Mouse (Mus musculus) CH12.LX (cell line): Measurements from ENCODE around the gene Lias. TPM values are rescaled to one million over a fixed set of nuclear protein-coding genes. Genes with fewer than 3 reads are reported as not detected.

Source experiments
- DNase-seq: peaks from one replicate; pipeline ENCODE4 v3.0.0-alpha.2; 2013; ENCODE audit errors: extremely low read depth
- H3K27ac ChIP-seq: 2 replicates; pipeline ENCODE4 v1.5.1; 2012; ENCODE audit warnings: low read depth, mild to moderate bottlenecking, control low read depth, moderate library complexity; ENCODE audit not compliant: insufficient read depth
- H3K27me3 ChIP-seq: replicated peaks from 2 replicates; pipeline ENCODE3; 2012; ENCODE audit warnings: inconsistent platforms
- H3K36me3 ChIP-seq, 2 experiments: replicated peaks in 1 of 2; 2 replicates each; pipeline versions ENCODE3 to v1.6.1; 2012; ENCODE audit warnings: inconsistent platforms in 1 of 2, low read length in 1 of 2, mild to moderate bottlenecking in 1 of 2, mixed read lengths in 1 of 2, moderate library complexity in 1 of 2; ENCODE audit not compliant: control insufficient read depth in 1 of 2, insufficient read depth in 1 of 2
- H3K4me1 ChIP-seq, 2 experiments: 2 replicates each; pipeline ENCODE4 v1.6.1; 2012; ENCODE audit warnings: inconsistent platforms in 1 of 2, moderate library complexity in 1 of 2; ENCODE audit not compliant: insufficient read depth in 2 of 2, control insufficient read depth in 1 of 2
- H3K4me2 ChIP-seq: 2 replicates; pipeline ENCODE4 v1.6.1; 2012; ENCODE audit warnings: low read depth, mild to moderate bottlenecking, control low read depth; ENCODE audit not compliant: poor library complexity, insufficient read depth, severe bottlenecking
- H3K4me3 ChIP-seq, 3 experiments: fragments of 150-350 bp in 1 of 3; sonication (generic) in 1 of 3; replicated peaks in 1 of 3; 2 replicates each; pipeline versions ENCODE3 to v1.5.1; 2011 to 2012; ENCODE audit warnings: low read depth in 2 of 3, low read length in 2 of 3, mild to moderate bottlenecking in 2 of 3, moderate library complexity in 2 of 3, control low read depth in 1 of 3, improper control_type of control experiment in 1 of 3, inconsistent platforms in 1 of 3, mixed read lengths in 1 of 3; ENCODE audit not compliant: poor library complexity in 1 of 3
- H3K79me2 ChIP-seq: replicated peaks from 2 replicates; pipeline ENCODE4 v1.6.1; 2012; ENCODE audit warnings: mild to moderate bottlenecking, moderate library complexity; ENCODE audit not compliant: control insufficient read depth, poor library complexity, insufficient read depth, severe bottlenecking; ENCODE audit errors: extremely low read depth
- H3K9ac ChIP-seq: 2 replicates; pipeline ENCODE4 v1.6.1; 2012; ENCODE audit warnings: low read depth, mild to moderate bottlenecking, control low read depth, moderate library complexity; ENCODE audit not compliant: insufficient read depth
- H3K9me3 ChIP-seq: replicated peaks from 2 replicates; pipeline ENCODE3; 2012; ENCODE audit warnings: low read length, inconsistent platforms, mixed read lengths
- CHD1 ChIP-seq: IDR thresholded peaks from 2 replicates; pipeline ENCODE4 v1.6.1; 2012; ENCODE audit warnings: low read depth, low read length, improper control_type of control experiment, inconsistent platforms
- CHD2 ChIP-seq: IDR thresholded peaks from 2 replicates; pipeline ENCODE4 v1.6.1; 2011; ENCODE audit warnings: low read length, improper control_type of control experiment
- E2F4 ChIP-seq: IDR thresholded peaks from 2 replicates; pipeline ENCODE4 v1.6.1; 2011; ENCODE audit warnings: low read depth, low read length, improper control_type of control experiment; ENCODE audit not compliant: insufficient replicate concordance
- EP300 ChIP-seq: IDR thresholded peaks from 2 replicates; pipeline ENCODE4 v1.6.1; 2011; ENCODE audit warnings: low read length, improper control_type of control experiment
- ETS1 ChIP-seq: conservative IDR thresholded peaks from 2 replicates; pipeline ENCODE4 v1.6.1; 2012; ENCODE audit warnings: low read depth, mild to moderate bottlenecking, inconsistent platforms, low read length, improper control_type of control experiment, moderate library complexity
- HCFC1 ChIP-seq: IDR thresholded peaks from 2 replicates; pipeline ENCODE4 v1.6.1; 2012; ENCODE audit warnings: low read depth, mild to moderate bottlenecking, inconsistent platforms, low read length, improper control_type of control experiment
- IRF4 ChIP-seq: IDR thresholded peaks from 2 replicates; pipeline ENCODE4 v1.6.1; 2014; ENCODE audit warnings: low read depth, mild to moderate bottlenecking, inconsistent platforms, low read length, improper control_type of control experiment
- JUND ChIP-seq: conservative IDR thresholded peaks from 2 replicates; pipeline ENCODE4 v1.6.1; 2011; ENCODE audit warnings: low read depth, low read length, improper control_type of control experiment
- KAT2A ChIP-seq: IDR thresholded peaks from 2 replicates; pipeline ENCODE4 v1.6.1; 2012; ENCODE audit warnings: low read length, improper control_type of control experiment, inconsistent platforms; ENCODE audit not compliant: insufficient replicate concordance
- MAFK ChIP-seq: IDR thresholded peaks from 2 replicates; pipeline ENCODE4 v1.6.1; 2011; ENCODE audit warnings: low read length, improper control_type of control experiment; ENCODE audit not compliant: insufficient replicate concordance
- MAX ChIP-seq: IDR thresholded peaks from 2 replicates; pipeline ENCODE4 v1.6.1; 2011; ENCODE audit warnings: low read length, improper control_type of control experiment
- MAZ ChIP-seq: IDR thresholded peaks from 2 replicates; pipeline ENCODE4 v1.6.1; 2012; ENCODE audit warnings: low read depth, mild to moderate bottlenecking, inconsistent platforms, low read length, improper control_type of control experiment, moderate library complexity
- NELFE ChIP-seq: IDR thresholded peaks from 2 replicates; pipeline ENCODE4 v1.6.1; 2011; ENCODE audit warnings: low read depth, low read length, improper control_type of control experiment
- PAX5 ChIP-seq: IDR thresholded peaks from 2 replicates; pipeline ENCODE4 v1.6.1; 2012; ENCODE audit warnings: low read length, inconsistent platforms, mixed read lengths
- RAD21 ChIP-seq: IDR thresholded peaks from 2 replicates; pipeline ENCODE4 v1.6.1; 2011; ENCODE audit warnings: low read depth, mild to moderate bottlenecking, low read length, improper control_type of control experiment, moderate library complexity
- RCOR1 ChIP-seq: conservative IDR thresholded peaks from 2 replicates; pipeline ENCODE4 v1.6.1; 2012; ENCODE audit warnings: low read depth, mild to moderate bottlenecking, inconsistent platforms, low read length, improper control_type of control experiment
- TBP ChIP-seq: conservative IDR thresholded peaks from 2 replicates; pipeline ENCODE4 v1.6.1; 2011; ENCODE audit warnings: low read depth, low read length, improper control_type of control experiment
- UBTF ChIP-seq: IDR thresholded peaks from 2 replicates; pipeline ENCODE4 v1.6.1; 2012; ENCODE audit warnings: low read depth, mild to moderate bottlenecking, inconsistent platforms, low read length, improper control_type of control experiment, moderate library complexity
- USF2 ChIP-seq: conservative IDR thresholded peaks from 2 replicates; pipeline ENCODE4 v1.6.1; 2011; ENCODE audit warnings: low read depth, low read length, improper control_type of control experiment
- ZKSCAN1 ChIP-seq: IDR thresholded peaks from 2 replicates; pipeline ENCODE4 v1.6.1; 2012; ENCODE audit warnings: low read depth, inconsistent platforms, low read length, improper control_type of control experiment, borderline replicate concordance
- ZMIZ1 ChIP-seq: IDR thresholded peaks from 2 replicates; pipeline ENCODE4 v1.6.1; 2012; ENCODE audit warnings: low read depth, mild to moderate bottlenecking, inconsistent platforms, low read length, improper control_type of control experiment
- dilution Hi-C: fragments of 300-500 bp; cut with MboI; formaldehyde crosslinking; loops from 2 replicates; pipeline ENCODE4 v1.14.3; 2020; ENCODE audit warnings: low sequenced_read_pairs; ENCODE audit not compliant: extremely low pct_unique_long_range_greater_than_20kb, extremely low pct_ligation_motif_present
- in situ Hi-C: fragments of 300-500 bp; cut with MboI; formaldehyde crosslinking; loops from 3 replicates; pipeline ENCODE4 v1.14.3; 2019; ENCODE audit warnings: low sequenced_read_pairs, low pct_ligation_motif_present, low pct_unique_long_range_greater_than_20kb, mixed read lengths
- polyA plus RNA-seq: library from polyadenylated mRNA; unstranded; fragments of >175 nt; gene quantifications from 2 replicates; pipeline ENCODE4 v1.2.1, GENCODE M21; 2012; ENCODE audit warnings: low read depth; ENCODE audit not compliant: insufficient read length
- total RNA-seq, 2 experiments: library from RNA; depleted of rRNA; stranded (reverse); fragments of 300-350 nt in 1 of 2; fragments of >200 nt in 1 of 2; gene quantifications; 2 replicates each; pipeline ENCODE4 v1.2.3; 2012 to 2014

Gene Lias
- total and polyA plus RNA-seq, 3 experiments = 34.6 to 57.7 (median 52.6) TPM

- no peak overlapping the region for H3K4me3 ChIP-seq
- peaks cover 0 to 18% of the 10 kb centered on the region in 2 experiments; a peak in 3 of 4 replicates for H3K4me1 ChIP-seq
- TF ChIP-seq ZMIZ1 = no peak
- H3K27ac ChIP-seq = no peak overlapping the region
- peaks cover 0 to 26% of the 10 kb centered on the region in 2 experiments for H3K36me3 ChIP-seq
- no peak for DNase-seq
- no peaks in the 10 kb centered on the region for H3K9me3 ChIP-seq
- H3K9ac ChIP-seq = no peak overlapping the region
- in situ Hi-C loops = no loop called here
- dilution Hi-C loops = no loop called here
- no peak overlapping the region for H3K4me2 ChIP-seq
- H3K79me2 ChIP-seq = no peaks in the 10 kb centered on the region
- no peaks in the 10 kb centered on the region for H3K27me3 ChIP-seq
Observed at GRCm38 (mm10) chr5:65454771-65455170, 63.5 kb downstream of the Lias start.

- Histone ChIP-seq H3K4me1 (peaks cover 0 to 18% of the 10 kb centered on the region in 2 experiments; a peak in 3 of 4 replicates), H3K36me3 (peaks cover 0 to 23% of the 10 kb centered on the region in 2 experiments)
Observed at GRCm38 (mm10) chr5:65457086-65457827, 66.0 kb downstream of the Lias start.

GRCm38 (mm10) chr5:65457846-65458245, 66.5 kb downstream of the Lias start:
- TF ChIP-seq HCFC1 (no peak), CHD1 (no peak), ETS1 (no peak), MAZ (no peak), CHD2 (no peak), RCOR1 (no peak), IRF4 (no peak), E2F4 (no peak), NELFE (no peak)
- TF ChIP-seq, all 38 proteins: peak for 0
- Histone ChIP-seq H3K27me3 (no peaks in the 10 kb centered on the region), H3K4me1 (peaks cover 0 to 18% of the 10 kb centered on the region in 2 experiments; a peak in 3 of 4 replicates), H3K36me3 (peaks cover 0 to 23% of the 10 kb centered on the region in 2 experiments), H3K9me3 (no peaks in the 10 kb centered on the region), H3K79me2 (no peaks in the 10 kb centered on the region), H3K9ac (no peak overlapping the region), H3K4me2 (no peak overlapping the region), H3K27ac (no peak overlapping the region), H3K4me3 (no peak overlapping the region)
- DNase-seq = no peak
- in situ Hi-C loops (no loop called here), dilution Hi-C loops (no loop called here)

More at GRCm38 (mm10) chr5:65457086-65457827, 66.0 kb downstream of the Lias start:
- no peak overlapping the region for H3K9ac ChIP-seq
- in situ Hi-C loops = no loop called here
- TF ChIP-seq UBTF = no peak
- no peak for TF ChIP-seq ZMIZ1
- TF ChIP-seq KAT2A = no peak
- no peak for TF ChIP-seq MAZ
- TF ChIP-seq TBP = no peak
- no peak for TF ChIP-seq JUND
- no peak for TF ChIP-seq PAX5
- no peak for TF ChIP-seq ZKSCAN1
- TF ChIP-seq USF2 = no peak
- TF ChIP-seq RAD21 = no peak
- no peak for TF ChIP-seq HCFC1
- no peak for TF ChIP-seq E2F4
- no peak for TF ChIP-seq EP300
- TF ChIP-seq ETS1 = no peak
- no peak for TF ChIP-seq MAX
- no peak for TF ChIP-seq MAFK
- TF ChIP-seq, all 38 proteins: peak for 0
- no peaks in the 10 kb centered on the region for H3K27me3 ChIP-seq
- no peak overlapping the region for H3K4me2 ChIP-seq
- no peaks in the 10 kb centered on the region for H3K79me2 ChIP-seq
- DNase-seq = no peak
- no peak overlapping the region for H3K27ac ChIP-seq
- no peak overlapping the region for H3K4me3 ChIP-seq
- dilution Hi-C loops = no loop called here
- no peaks in the 10 kb centered on the region for H3K9me3 ChIP-seq
